Mouse (Mus musculus): ENCODE measurements around the gene Popdc3.
"Not testable (repeated sequence)": the region's sequence is repeated elsewhere in the genome, so short reads cannot be mapped to it uniquely, and the experiment has no call there.

Gene Popdc3

DNA sequence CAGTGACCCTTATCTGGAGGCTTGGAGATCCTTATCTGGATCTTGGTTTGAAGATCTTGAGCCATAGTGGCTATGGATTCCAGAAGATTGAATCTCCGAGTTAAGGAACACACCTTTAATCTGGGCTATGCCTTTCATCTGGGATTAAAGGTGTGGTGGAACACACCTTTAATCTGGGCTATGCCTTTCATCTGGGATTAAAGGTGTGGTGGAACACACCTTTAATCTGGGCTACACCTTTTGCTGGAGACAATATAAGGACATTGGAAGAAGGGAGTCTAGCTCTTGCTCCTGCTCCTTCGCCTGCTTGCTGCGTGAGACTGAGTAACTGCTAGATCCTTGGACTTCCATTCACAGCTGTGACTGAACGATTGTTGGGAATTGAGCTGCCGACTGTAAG lies at the start of gene Popdc3:
Gene Popdc3, plus strand, starts transcription at position 301 of the 400 bp plus-strand sequence.
- not testable (repeated sequence) for DNase-seq (ENCODE audit: low spot score)

DNA sequence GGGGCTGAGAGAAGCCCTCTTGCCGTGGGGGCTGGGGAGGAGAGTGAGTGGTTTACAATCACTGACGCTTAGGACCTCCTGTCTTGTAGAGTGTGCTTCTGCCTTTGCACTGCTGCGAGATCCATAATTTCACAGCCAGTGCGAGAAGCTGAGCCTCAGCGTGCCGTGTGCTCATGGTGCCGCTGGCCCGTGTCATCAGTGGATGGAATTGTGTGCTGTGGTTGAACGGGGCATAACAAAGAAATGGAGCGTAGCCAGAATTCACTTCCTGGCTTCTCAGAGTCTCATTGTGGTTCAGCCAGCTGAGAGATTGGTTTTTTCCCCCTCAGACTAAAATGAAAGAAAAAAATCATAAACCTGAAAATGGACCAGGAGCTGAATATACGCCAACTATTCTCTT lies 48.8 kb upstream of the Popdc3 start:
- DNase-seq (ENCODE audit: low spot score), result no peak

- DNase-seq (ENCODE audit: low spot score), result no peak
Observed at GRCm38 (mm10) chr10:45130004-45130403, 47.9 kb upstream of the Popdc3 start.

DNA sequence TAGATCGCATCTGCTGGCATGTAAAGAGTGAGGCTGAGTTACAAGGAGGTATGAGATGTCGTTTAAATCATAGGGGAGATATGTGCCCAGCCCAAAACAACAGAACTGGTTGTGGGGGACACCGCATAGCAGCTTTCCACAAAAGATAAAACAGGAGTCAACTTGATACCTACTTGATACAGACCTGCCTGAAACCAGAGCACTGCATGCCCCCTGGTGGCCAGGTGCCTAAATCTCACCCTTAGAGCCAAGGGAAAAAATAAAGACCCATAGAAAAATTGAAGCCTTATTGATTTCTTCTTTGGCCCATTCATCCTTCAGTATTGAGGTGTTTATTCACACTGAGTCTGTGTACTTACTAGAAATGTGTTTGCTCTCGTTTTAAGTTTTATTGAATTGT lies 45.5 kb upstream of the Popdc3 start:
- DNase-seq (ENCODE audit: low spot score), result peak; percentile 19

- peak; percentile 53 for DNase-seq (ENCODE audit: low spot score)
Observed at GRCm38 (mm10) chr10:45136806-45137205, 41.1 kb upstream of the Popdc3 start.

- no peak for DNase-seq (ENCODE audit: low spot score)
Observed at GRCm38 (mm10) chr10:45139910-45140309, 38.0 kb upstream of the Popdc3 start.

GRCm38 (mm10) chr10:45140474-45141212 lies 37.3 kb upstream of the Popdc3 start:
- DNase-seq (ENCODE audit: low spot score), result no peak

GRCm38 (mm10) chr10:45142359-45142758 lies 35.5 kb upstream of the Popdc3 start:
- no peak for DNase-seq (ENCODE audit: low spot score)

DNA sequence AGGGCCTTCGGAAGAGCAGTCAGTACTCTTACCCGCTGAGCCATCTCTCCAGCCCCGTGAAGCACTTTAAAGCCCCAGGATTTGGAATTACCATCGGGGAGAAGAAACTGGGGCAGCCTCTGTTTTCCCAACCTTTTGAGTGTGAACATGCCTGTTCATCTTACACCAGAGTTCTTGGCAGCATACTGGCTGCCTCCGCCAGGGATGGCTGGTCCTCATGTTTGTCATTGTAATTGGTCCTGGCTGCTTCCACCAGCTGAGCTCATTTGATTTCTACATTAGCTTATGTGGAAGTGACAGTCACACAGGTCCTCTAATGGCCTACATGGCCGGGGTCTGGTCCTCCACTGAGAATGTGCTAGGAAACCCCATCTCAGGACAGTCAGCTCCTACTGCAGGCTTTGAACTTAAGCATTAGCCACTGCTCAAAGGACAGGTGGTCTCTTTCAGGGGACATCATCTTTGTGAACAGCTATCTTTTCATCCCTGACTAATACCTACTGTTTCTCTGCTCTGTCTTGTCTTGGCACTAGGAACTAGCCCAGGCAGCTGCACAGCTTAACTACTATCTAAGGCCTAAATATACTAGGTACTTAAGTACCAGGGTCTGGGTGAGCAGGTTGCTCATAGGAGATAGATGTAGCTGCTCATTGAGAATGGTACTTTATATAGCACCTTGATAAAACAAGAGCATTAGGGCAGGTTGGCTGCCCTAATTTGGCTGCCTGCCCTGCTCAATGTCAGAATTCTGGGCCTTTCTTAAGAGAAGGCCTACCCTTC lies 33.7 kb upstream of the Popdc3 start:
- no peak for DNase-seq (ENCODE audit: low spot score)

GRCm38 (mm10) chr10:45146821-45147220 lies 31.1 kb upstream of the Popdc3 start:
- DNase-seq (ENCODE audit: low spot score), result no peak

GRCm38 (mm10) chr10:45151137-45151536 lies 26.8 kb upstream of the Popdc3 start:
- no peak for DNase-seq (ENCODE audit: low spot score)

GRCm38 (mm10) chr10:45151771-45152692 lies 25.9 kb upstream of the Popdc3 start:
- DNase-seq (ENCODE audit: low spot score), result no peak

DNA sequence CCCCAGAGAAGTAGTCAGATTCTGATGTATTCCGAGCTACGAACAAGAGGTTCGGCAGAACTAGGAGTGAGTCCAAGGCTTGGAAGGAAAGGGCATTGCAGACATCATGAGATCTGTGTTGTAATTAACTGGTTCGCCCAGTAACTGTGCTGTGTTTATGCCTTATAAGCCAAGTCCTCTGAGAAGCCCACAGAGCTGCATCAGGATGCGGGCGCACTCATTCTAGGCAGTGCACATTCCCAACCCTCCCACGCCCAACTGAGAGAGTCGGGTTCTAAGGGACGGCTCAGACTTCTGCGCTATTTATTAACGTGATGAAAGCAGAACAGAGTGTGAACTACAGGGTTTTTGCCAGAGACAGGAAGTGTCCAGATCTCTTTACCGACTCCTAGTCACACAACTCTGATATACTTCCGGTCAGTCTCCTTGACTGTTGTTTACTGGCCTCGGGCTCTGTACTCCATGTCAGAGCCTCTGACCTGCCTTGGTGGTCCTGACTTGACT lies 23.3 kb upstream of the Popdc3 start:
- DNase-seq (ENCODE audit: low spot score), result no peak

DNA sequence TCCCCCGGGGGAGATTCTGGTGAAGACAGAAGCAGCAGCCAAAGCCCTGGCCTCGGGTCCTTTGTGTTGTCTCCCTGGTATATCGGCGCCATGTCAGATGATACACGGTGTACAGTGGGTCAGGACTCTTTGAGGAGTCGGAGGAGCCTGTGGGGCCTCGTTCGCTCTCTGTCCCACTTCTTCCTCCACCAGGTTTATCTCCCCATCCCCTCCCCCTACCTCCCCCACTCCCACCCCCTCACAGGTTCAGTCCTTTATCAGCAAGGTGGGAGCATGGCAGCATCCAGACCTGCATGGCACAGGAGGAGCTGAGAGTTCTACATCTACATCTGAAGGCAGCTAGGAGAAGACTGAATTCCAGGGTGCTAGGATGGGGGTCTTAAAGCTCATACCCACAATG lies 12.0 kb upstream of the Popdc3 start:
- DNase-seq (ENCODE audit: low spot score), result no peak

DNA sequence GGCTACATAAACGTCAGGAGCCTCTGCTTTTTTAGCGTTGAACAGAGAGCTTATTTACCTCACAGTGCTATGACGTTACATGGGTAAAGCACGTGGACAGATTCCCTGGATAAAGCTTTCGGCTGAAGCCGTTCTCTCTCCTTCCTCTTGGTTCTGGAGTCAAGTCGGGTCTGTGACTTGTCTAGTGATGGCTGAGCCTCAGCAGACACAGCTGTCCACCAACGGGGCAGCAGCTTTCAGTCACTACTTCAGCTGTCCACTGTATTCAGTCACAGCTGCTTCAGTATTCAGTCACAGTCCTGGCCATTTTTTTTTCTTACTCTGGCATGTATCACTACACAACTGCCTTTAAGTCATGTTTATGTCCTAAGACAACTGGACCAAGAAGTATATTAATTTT lies 4.0 kb upstream of the Popdc3 start:
- DNase-seq (ENCODE audit: low spot score), result no peak

GRCm38 (mm10) chr10:45174345-45174744 lies 3.6 kb upstream of the Popdc3 start:
- no peak for DNase-seq (ENCODE audit: low spot score)

DNA sequence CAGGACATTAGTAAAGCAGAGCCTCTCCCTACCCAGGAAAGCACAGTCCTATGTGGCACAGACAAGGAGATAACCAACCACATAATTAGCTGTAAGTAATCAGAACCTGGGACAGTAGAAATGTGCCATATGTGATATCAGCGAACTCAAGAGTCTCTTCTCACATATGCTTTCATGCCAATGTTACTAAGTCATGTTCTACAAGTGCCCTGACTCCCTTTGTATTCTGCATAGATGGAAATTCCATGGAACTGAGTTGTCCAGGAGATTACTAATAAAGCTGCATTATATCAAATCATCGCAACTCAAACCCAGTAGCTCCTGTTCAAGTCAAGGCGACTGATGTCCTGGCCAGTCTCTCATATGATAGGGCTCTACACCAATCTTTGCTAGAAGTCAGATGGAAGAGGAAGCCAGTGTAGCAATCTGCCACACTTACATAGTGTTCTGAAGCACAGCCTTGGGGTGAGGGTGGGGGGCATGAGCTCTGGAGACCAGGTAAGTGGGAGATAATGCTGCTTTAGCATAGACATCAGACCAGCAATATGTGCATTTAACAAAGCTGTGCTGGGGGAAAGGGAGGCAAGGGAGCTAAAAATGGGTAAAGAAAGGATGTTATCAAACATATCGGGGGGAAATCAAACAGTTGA lies 2.9 kb downstream of the Popdc3 start:
- no peak for DNase-seq (ENCODE audit: low spot score)

GRCm38 (mm10) chr10:45181344-45181743 lies 3.4 kb downstream of the Popdc3 start:
- no peak for DNase-seq (ENCODE audit: low spot score)

DNA sequence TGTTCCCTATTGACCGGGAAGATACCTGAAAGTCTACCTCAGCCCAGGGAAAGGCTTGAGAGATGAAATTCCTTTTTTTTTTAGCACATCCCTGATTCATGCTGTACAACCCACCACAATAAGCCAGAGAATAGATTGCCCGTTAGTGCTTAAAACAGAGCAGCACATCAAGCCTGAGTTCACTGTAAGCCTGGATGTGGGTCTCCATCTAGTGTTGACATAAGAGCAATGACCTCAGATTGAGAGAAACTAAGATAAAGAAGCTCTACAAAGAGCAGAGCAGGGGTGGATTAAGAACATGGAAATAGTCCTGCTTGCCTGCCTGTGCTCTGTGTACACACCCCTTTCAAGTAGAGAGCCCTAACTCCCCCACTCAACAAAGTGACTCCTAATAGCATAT lies 7.6 kb downstream of the Popdc3 start:
- DNase-seq (ENCODE audit: low spot score), result no peak

DNA sequence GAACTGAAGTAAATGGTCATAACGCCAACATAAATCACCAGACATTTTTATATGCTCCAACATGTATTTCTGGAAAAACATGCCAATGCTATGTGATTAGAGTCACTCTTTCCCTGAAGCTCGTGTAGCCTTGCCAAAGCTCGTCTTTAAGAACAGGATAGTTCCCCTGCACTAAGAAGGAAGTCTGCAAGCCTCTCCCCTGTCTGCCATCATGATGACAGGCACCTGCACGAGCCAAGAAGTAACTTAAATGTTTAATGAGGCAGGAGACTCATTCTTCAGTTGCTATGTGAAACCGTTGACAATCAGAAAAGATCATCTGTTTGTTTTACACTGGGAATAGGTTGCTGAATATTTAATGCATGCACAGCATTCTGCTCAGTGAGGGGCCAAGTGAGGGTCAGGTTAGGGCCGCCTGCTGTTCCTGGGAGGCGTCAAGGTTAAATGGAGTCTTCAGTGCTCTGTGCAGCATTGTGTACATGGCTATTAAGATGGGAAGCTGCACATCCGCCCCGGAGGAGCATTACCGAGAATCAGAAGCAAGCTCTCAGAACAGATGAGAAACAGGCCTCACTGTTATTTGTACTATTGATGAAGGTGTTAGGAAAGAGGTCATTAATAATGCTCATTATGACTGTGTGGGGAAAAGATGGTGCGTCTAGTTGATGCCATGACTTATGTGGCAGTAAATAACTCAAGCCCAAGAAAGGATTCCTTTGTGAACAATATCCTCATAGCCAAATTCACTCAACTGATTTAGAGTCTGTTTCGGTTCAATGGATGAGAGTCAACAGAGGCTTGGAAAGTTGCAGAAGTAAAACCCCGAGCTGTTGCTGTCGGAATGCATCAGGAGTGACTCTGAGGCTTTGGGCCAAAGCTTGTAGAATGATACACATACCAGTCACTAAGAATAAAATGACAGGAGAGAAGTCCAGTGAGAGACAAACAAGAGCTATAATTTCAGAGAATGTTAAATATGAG lies 15.7 kb downstream of the Popdc3 start:
- DNase-seq (ENCODE audit: low spot score), result no peak
